Mouse (Mus musculus) heart, postnatal 0 days (tissue): ENCODE measurements around the gene Slc27a2.

ENCODE experiments used
- CTCF ChIP-seq: IDR thresholded peaks from 2 replicates; pipeline ENCODE4 v1.5.1; 2016; ENCODE audit warnings: antibody characterized with exemption, control low read depth, low read depth
- EP300 ChIP-seq: IDR thresholded peaks from 2 replicates; pipeline ENCODE4 v1.6.1; 2016; ENCODE audit warnings: antibody characterized with exemption, low read depth

GRCm38 (mm10) chr2:126545297-126545696 is 6.9 kb upstream of the Slc27a2 start:
- TF ChIP-seq CTCF, result no peak
- TF ChIP-seq EP300, result no peak
